Mouse (Mus musculus): Measurements from ENCODE around the gene Nrip1.

The Nrip1 gene

DNA sequence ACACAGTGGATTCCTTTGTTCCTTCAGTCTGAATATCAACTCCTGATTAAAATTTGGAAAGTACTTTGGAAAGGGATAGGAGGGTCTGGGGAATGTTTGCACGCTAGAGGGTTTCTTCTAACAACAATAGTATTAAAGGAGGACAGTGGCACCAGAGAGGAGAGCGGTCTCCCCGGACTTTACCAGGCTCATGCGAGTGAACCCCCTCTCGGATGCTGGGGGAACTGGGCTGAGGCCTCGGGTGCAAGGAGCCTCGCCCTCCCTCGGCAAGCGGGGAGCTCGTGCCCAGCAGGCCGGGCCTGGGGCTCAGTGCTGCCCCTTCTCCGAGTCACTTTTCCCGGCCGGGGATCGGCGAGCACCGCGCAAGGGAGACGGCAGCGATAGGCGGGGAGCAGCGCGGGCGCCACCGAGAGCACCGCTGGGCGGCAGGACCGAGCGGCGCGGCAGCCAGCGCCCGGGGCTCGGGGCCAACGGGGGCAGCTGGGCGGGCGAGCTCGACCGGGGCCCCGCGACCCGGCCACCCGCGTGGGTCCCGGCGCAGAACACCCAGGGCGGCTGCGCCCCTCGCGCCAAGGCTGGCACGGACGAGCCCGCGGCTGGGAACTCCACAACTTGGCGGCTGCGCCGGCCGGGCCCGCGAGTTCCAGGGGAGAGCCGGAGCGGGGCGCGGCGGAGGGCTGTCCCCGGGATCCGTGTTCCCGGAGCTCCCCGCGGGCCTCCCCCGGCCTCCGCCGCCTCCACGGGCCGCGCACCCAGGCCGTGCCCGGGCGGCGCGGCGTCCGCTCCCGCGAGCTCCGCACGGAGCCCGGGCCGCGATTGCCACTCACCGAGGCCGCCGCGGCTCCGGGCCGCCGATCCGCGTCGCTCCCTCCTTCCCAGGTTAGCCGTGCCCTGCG is 1.3 kb downstream of the Nrip1 start:
- in situ Hi-C loops (cut with MboI; ENCODE audit: unreplicated experiment in 2 of 2): loop anchor here (5.0 to 25.0 kb wide), 5 partner anchors 177 to 1990 kb away; no protein-coding TSS in a partner anchor

DNA sequence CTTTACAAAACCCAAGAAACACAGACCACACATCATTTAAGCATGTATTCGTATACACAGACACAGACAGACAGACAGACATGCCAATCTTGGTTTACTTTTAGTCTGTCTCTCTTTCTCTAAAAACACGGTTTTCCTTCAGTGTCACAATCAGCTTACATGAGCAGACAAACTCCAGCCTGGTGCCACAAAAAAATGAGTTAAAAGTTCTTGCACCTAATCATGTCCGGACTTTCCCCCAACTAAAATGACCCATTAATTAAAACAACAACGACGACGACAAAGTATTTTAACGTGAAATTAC is 2.1 kb downstream of the Nrip1 start:
- in situ Hi-C loops (cut with MboI; ENCODE audit: unreplicated experiment in 2 of 2): loop anchor here (5.0 to 25.0 kb wide), 5 partner anchors 177 to 1991 kb away; no protein-coding TSS in a partner anchor

DNA sequence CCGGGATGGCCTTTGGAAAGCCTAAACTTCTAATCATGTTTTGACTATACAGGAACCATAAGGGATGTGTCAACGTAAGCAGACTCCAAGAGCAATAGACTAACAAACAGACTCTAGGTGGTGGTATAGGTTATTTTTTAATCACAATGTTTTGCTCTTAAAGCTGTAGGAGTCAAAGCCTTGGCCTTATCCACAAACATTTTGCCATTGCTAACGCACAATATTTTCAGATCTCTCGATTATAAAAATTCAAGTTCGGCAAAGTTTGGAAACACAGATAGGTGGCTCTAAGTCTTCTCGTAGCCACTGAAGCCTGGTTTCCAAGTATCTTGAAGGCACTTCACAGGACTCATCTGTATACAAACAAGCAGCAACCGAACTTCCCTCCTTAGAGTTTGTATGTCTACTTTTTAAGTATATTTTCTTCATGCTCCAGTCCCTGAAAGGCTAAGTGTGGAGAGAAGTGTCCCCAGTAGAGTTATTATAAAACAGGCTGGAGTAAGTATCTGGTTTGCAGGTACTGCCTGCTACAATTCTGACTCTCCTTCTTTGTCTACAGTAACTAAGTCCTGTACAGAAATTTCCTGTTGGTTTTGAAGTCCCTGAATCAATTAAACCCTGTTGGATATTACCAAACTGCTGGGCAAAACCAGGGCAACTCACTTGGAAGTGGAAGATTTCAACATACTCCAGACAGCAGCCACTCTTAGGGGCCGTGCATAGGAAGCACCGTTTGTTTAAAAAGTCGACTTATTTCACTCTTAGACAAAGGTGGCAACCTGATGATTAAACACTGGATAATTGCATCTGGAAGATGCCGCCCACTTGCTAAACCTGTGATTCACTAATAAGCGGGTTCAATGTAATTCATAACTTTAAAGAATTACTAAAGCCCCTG is 2.7 kb downstream of the Nrip1 start:
- in situ Hi-C loops (cut with MboI; ENCODE audit: unreplicated experiment in 2 of 2): loop anchor here (5.0 to 25.0 kb wide), 5 partner anchors 176 to 1991 kb away; no protein-coding TSS in a partner anchor

DNA sequence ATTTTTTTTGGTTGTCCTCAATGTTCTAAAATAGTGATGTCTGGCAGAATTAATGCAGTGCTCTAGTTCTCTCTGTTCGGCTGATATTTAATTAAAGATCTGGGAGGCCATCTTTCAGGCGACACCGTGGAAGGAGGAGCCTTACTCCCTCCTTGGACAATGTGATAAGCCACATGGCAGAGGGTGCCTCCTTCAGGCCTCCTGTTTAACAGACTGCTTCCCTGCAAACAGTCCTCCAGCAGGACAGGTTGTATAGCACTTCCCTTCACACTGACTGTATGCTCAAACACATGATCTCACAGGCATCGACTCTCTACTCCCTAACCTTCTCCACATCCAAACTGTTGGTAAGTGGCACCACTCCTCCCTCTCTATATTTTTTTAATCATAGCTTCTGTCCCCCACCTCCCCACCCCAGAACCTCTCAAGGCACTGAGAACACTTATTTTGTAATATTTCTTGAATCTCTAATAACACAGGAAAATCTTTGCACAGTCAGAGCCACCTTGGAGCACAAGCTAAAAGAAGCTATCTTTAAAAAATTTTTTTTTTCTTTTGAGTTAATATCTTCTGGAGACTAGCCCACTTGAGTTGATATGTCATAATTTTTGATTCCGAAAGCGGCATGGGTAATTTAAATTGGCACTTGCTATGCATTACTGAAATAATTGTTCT is 3.4 kb downstream of the Nrip1 start:
- in situ Hi-C loops (cut with MboI; ENCODE audit: unreplicated experiment in 2 of 2): loop anchor here (5.0 to 25.0 kb wide), 5 partner anchors 175 to 1992 kb away; no protein-coding TSS in a partner anchor

DNA sequence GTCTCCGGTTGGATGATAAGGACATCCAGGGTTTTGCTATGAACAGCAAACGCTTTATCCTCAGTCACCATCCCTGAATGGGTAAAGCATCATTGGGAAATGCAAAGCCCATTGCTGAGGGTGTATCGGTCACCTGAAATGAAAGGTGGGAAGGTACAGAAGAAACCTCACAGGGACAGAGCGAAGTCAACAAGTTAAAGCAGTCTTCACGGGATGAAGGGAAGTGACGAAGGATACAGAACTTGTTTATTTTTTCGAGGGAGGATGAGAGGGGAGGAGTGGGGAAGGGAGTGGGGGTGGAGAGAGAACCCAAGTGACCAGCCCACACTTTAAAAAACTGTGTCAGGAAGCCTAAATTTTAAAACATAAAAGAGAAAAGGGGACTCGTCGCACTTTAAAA is 4.4 kb downstream of the Nrip1 start:
- in situ Hi-C loops (cut with MboI; ENCODE audit: unreplicated experiment in 2 of 2): loop anchor here (5.0 to 25.0 kb wide), 6 partner anchors 364 to 1993 kb away; partner anchors contain the start of gene Usp25 (in 1 of the 2)

DNA sequence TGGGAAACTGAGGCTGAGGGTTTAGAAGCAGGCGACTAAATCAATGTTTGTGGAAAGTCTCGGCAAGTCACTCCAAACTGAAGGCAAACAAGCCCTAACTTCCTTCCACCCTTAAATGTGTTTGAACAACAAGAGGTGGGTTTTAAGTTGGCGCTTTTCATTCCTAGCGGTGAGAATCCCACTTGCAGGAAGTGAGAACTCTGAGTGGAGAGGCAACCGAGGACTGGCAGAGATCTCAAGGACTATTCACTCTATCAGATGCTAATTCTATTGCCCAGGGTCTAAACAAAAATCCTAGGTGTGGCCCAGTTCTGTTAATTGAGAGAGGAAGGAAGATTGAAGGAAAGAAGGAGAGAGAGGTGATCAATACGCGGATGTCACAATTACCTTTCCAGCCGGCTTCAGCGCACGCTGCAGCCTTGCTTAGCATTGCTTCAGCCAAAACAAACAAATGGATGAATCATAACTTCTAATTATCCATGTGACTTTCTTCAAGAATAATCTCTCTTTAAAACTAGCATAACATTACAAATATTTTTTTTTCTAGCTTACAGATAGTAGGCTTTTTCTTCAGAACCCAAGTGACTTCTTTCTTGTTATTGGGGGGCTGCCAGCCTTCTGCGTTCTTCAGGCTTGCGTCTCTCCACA is 6.2 kb downstream of the Nrip1 start:
- in situ Hi-C loops (cut with MboI; ENCODE audit: unreplicated experiment in 2 of 2): loop anchor here (5.0 to 25.0 kb wide), 6 partner anchors 363 to 1995 kb away; partner anchors contain the start of gene Usp25 (in 1 of the 2)

DNA sequence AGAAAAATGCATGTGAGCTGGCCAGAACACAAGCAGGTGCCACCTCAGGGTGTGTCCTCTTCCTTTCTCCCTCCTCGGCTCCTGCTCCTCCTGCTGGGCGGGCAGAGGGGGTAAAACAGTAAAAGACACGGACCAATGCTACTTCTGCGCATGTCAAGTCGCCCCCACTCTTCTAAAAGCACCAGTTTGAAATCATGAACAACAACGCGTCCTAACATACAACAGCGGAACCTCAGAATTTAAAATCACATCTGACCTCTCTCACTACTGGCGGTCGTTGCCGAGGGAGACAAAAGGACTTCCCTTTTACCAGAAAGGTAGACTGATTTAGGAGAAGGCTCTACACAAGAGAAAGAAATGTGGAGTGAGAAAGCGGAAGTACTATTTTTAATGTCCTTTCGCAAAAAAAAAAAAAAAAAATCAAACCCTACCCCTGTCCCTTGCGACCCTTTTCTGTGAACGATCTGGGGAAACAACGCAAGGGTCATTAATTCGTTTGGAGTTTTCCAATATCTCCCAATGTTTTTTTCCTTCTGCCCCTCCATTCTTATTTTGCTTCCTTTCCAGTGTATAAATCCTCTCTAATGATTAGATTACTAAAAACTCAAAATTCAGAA is 7.7 kb downstream of the Nrip1 start:
- in situ Hi-C loops (cut with MboI; ENCODE audit: unreplicated experiment in 2 of 2): loop anchor here (5.0 to 25.0 kb wide), 6 partner anchors 361 to 1996 kb away; partner anchors contain the start of gene Usp25 (in 1 of the 2)

DNA sequence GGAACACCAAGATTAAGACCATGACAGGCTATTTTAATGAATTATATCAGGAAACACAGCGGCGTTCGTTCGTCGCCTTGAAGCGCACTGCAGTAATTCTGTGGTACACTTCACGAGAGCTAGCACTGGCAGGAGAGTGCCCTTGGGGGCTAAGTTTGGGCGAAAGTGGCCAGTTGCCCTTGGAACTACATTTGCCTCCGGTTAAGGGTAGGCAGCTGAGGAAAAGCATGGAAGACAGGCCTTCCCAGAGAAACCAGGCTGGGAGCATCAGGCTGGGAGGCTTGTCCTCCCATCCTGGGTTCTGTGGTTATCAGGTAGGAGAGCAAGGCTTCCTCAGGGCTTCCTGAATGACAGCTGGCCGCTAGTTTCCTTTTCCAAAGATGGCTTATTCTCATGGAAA is 8.4 kb downstream of the Nrip1 start:
- in situ Hi-C loops (cut with MboI; ENCODE audit: unreplicated experiment in 2 of 2): loop anchor here (5.0 to 25.0 kb wide), 6 partner anchors 360 to 1997 kb away; partner anchors contain the start of gene Usp25 (in 1 of the 2)

DNA sequence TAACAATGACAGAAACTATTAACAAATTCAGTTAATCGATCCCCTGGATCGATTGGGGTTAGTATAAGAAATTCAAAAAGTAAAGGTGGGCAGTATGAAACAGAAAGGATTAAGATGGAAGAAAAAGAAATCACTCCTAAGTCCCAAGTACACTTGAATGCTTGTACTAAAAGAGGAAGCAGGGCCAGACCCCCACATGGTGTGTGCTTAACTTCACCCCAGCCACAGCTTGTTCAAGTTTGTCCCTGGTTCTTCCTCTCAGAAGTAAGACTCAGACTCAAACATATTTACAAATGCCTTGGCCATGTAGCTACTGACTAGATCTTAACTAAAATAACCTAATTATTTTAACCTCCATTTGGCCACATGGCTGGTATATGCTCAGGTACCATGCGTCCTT is 10.0 kb downstream of the Nrip1 start:
- in situ Hi-C loops (cut with MboI; ENCODE audit: unreplicated experiment in 2 of 2): loop anchor here (10.0 to 25.0 kb wide), 5 partner anchors 359 to 1999 kb away; partner anchors contain the start of gene Usp25 (in 1 of the 2)

DNA sequence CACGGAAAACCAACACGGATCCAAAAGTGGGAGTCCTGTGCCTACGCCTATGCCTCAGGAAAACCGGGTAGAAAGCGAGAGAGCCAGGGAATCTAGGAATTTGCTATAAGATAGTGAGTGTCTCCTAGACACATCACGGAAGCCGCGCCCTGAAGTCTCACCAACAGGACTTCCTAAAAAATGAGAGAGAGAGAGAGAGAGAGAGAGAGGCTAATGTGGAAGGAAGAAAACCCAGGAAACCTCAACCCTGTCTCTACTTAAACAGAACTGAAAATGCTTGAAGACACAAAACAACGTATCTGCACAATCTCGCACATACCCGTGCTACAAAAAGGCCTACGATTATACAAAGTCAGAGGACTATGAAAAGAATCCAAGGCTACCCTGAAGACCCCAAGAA is 10.6 kb downstream of the Nrip1 start:
- in situ Hi-C loops (cut with MboI; ENCODE audit: unreplicated experiment in 2 of 2): loop anchor here (10.0 to 25.0 kb wide), 5 partner anchors 358 to 1999 kb away; partner anchors contain the start of gene Usp25 (in 1 of the 2)

DNA sequence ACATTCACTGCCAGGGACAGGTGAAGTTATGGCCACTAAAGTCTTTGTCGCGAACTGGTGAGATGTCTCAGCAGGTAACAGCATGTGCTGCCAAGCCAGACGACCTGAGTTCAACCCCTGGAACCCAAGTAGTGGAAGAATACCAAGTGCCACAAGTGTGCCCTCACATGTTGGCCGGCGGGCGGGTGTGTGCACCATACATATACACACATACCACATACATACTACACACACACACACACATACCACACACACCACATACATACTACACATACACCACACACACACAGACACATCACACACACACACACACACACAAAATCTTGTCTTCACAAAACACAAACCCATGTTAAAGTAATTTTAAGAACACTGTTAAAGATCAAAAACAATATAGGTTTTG is 13.2 kb downstream of the Nrip1 start:
- in situ Hi-C loops (cut with MboI; ENCODE audit: unreplicated experiment in 2 of 2): loop anchor here (10.0 to 25.0 kb wide), 5 partner anchors 356 to 2002 kb away; partner anchors contain the start of gene Usp25 (in 1 of the 2)

DNA sequence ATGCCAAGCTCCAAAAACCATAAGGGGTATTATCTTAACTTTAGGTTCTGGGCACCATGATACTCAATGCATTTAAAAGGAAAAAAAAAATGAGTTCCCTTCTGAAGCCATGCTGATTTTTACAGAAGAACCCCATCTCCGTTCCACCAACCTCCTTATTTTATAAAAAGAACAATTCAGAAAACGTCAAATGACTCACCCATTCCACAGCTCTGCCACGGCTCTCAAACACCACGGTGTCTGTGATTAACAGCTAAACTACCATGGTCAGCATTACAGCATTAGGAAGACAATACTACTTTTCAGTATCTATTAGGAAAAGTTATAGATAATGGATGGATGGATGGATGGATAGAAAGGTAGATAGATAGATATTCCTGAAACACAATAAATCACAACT is 14.9 kb downstream of the Nrip1 start:
- in situ Hi-C loops (cut with MboI; ENCODE audit: unreplicated experiment in 2 of 2): loop anchor here (10.0 to 25.0 kb wide), 3 partner anchors 446 to 2004 kb away; partner anchors contain the start of gene Usp25 (in 1 of the 2)

DNA sequence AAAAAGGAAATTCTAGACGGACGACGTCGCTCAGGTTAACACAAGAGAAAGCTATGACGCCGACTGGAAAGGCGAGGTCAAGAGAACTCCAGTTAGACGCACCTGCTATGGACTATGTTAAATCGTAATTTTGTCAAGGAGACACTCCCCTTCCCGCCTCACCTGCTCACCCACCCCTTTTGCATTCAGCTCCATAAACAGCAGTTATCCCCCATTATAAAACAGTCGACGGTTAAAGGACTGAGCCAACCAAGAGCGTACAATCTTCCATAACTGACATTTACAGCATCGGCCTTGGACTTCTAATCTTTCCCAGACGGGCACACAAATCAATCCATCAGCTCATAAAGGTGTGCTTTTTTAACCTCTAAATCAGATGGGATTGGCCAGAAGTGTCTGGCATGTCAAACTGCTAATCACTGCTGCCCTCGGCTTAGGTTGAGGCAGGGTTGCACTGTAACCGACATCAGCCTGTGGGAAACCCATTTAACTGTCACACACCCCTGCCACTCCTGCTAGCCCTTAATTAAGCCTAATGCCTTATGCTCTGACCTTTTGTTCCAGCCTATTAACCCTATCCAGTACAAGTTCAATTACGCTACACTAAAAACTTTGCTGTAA is 15.4 kb downstream of the Nrip1 start:
- in situ Hi-C loops (cut with MboI; ENCODE audit: unreplicated experiment in 2 of 2): loop anchor here (10.0 to 25.0 kb wide), 3 partner anchors 446 to 2004 kb away; partner anchors contain the start of gene Usp25 (in 1 of the 2)

DNA sequence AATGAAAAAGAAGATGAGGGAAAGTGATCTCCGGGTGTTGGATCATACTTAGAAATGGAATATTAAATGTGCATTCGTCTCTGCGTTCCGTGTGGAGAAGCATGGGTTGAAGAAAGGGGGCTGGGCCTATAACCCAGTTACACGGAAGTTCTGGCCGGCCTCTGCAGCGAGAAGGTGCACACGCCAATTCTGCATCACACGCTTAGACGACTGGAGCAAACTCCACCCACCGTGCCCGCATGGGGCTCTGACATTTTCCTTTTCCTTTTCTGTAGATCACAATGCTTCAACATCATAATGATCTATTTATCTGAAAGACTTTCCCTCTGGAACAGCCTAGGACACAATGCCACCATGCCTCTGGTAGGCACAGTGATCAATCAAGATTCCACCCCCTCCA is 16.5 kb downstream of the Nrip1 start:
- in situ Hi-C loops (cut with MboI; ENCODE audit: unreplicated experiment in 2 of 2): loop anchor here (10.0 to 25.0 kb wide), 3 partner anchors 445 to 2005 kb away; partner anchors contain the start of gene Usp25 (in 1 of the 2)

DNA sequence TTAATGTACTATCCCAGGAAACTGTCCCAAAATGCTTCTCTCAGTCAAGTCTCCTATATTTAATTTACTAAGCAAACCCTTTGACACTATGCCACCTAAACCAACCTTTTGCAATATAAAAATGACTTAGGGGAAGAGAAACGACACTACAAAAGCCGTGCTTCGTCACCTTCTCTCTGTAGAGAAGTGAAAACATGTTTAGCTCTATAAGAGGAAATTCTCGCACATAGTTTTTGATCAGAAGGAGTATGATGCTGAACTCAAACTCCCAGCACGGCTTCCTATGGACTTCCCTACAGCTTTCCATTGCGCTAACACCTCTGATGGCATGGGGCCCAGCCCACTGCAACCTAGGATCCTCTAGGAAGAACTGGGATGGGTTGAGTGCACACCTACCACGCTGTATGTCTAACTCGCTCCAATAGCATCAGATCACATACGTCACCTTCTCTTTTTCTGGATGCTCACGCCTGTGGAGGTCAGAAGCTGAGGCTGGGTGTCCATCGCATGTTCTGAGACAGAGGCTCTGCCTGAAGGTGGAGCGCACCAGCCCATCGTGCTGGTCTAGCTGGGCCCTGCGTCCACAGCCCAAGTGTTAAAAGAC is 17.6 kb downstream of the Nrip1 start:
- in situ Hi-C loops (cut with MboI; ENCODE audit: unreplicated experiment in 2 of 2): loop anchor here (10.0 to 25.0 kb wide), 3 partner anchors 444 to 2006 kb away; partner anchors contain the start of gene Usp25 (in 1 of the 2)

DNA sequence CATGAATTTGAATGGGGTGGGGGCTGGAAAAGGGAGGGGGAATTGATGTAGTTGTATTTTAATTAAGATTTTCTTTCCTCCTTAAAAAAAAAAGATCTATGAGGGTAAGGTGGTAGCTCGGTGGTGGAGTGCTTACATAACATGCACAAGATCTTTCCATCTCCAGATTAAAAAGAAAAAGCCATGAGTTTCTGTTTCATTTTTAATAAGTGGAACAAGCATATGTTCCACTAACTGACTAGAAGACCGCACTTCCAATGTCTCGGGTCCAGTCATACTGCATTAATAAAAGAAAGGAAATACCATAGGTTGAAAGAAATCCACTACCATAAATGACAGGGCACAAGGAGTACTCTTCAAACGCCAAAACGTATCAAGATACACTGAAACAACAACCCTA is 18.4 kb downstream of the Nrip1 start:
- in situ Hi-C loops (cut with MboI; ENCODE audit: unreplicated experiment in 2 of 2): loop anchor here (10.0 to 25.0 kb wide), 3 partner anchors 443 to 2007 kb away; partner anchors contain the start of gene Usp25 (in 1 of the 2)

DNA sequence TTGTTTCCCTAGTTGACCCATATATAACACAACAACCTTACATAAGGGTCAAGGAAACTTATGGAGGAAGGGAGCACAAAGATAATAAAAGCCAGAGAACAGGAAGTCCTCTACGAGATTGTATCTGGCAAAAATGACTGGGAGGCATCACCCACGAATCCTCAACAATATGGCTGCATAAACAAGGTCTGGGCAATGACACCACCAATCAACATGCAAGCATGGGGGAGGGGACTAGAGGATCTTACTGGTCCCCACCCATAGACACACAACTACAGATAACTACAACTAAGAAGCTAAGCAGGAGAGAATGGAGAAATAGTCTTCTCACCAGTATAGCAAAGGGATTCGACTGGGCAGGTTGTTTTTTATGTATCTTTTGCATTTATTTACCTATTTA is 18.8 kb downstream of the Nrip1 start:
- in situ Hi-C loops (cut with MboI; ENCODE audit: unreplicated experiment in 2 of 2): loop anchor here (10.0 to 25.0 kb wide), 3 partner anchors 443 to 2007 kb away; partner anchors contain the start of gene Usp25 (in 1 of the 2)
